Mouse (Mus musculus): ENCODE data around the gene Naaladl2.

Gene Naaladl2

GRCm38 (mm10) chr3:23928097-23928496, 1216.0 kb downstream of the Naaladl2 start:
- DNase-seq = no peak

- no peak for DNase-seq
These were observed 1236.4 kb downstream of the Naaladl2 start for GRCm38 (mm10) chr3:23907682-23908081.

- no peak for DNase-seq
These were observed 1278.4 kb downstream of the Naaladl2 start for GRCm38 (mm10) chr3:23865688-23866087.

GRCm38 (mm10) chr3:23857275-23857674, 1286.8 kb downstream of the Naaladl2 start:
- no peak for DNase-seq

- DNase-seq = no peak
These were observed 1326.5 kb downstream of the Naaladl2 start for GRCm38 (mm10) chr3:23817585-23817984.

- no peak for DNase-seq
These were observed 1385.3 kb downstream of the Naaladl2 start for GRCm38 (mm10) chr3:23758746-23759145.

Data from cerebellum, adult 8-10 months (tissue).